In genomic region chr9:29215796-29216195, GRCm38 (mm10) we compare ENCODE assay signal across 14 mouse cellular contexts.
"Had no signal": no experiment of that assay in that cellular context is flagged by ENCODE, and none has a peak within 500 bp of the region (broad histone marks: within the 10 kb centered on the region; RNA-seq: fewer than 3 reads in every experiment).

No protein-coding gene starts in this region.

- H3K4me1 ChIP-seq: liver, embryonic 15.5 days had no signal

- H3K27ac ChIP-seq: kidney, postnatal 0 days; limb, embryonic 10.5 days; liver, embryonic 15.5 days; midbrain, embryonic 10.5 days; midbrain, embryonic 15.5 days; neural tube, embryonic 13.5 days had no signal

- H3K4me2 ChIP-seq: liver, embryonic 11.5 days; liver, embryonic 15.5 days; midbrain, embryonic 15.5 days; neural tube, embryonic 13.5 days had no signal

- ATAC-seq: lung, postnatal 0 days; midbrain, embryonic 15.5 days had no signal

- DNase-seq: kidney, postnatal 36 days; layer of hippocampus, adult 9-11 months; lung, adult 2 months; lung, postnatal 36 days; right cerebral cortex, postnatal 14 days; thymus, postnatal 36 days had no signal

- H3K9me3 ChIP-seq: limb, embryonic 10.5 days; liver, embryonic 15.5 days; midbrain, embryonic 10.5 days; midbrain, embryonic 15.5 days; neural tube, embryonic 13.5 days had no signal

- H3K27me3 ChIP-seq: liver, embryonic 15.5 days; midbrain, embryonic 15.5 days; neural tube, embryonic 13.5 days had no signal

- H3K36me3 ChIP-seq: limb, embryonic 10.5 days; liver, embryonic 15.5 days; midbrain, embryonic 10.5 days; midbrain, embryonic 15.5 days; neural tube, embryonic 13.5 days had no signal

- H3K4me3 ChIP-seq: limb, embryonic 10.5 days; liver, embryonic 15.5 days; midbrain, embryonic 10.5 days; midbrain, embryonic 15.5 days; neural tube, embryonic 13.5 days had no signal

- H3K9ac ChIP-seq: liver, embryonic 15.5 days; midbrain, embryonic 15.5 days; neural tube, embryonic 13.5 days had no signal
